Mouse (Mus musculus): Measurements from ENCODE around the gene Eef1akmt2. TPM values are rescaled to one million over a fixed set of nuclear protein-coding genes. Genes with fewer than 3 reads are reported as not detected.
A peak's percentile ranks its signal among the peaks of the same experiment; 100 is the strongest.

The Eef1akmt2 gene
- polyA plus RNA-seq, 1 experiment from 2014 or later = 91.7 TPM

GRCm38 (mm10) chr7:132882343-132882742 lies 29.9 kb upstream of the Eef1akmt2 start:
- WGBS = 82% methylated on average over 2 of the region's 2 CpGs
- ATAC-seq (replicated peaks; ENCODE audit: low FRiP score) (no peak), DNase-seq (ENCODE audit: low spot score) (no peak)
- H3K4me2 ChIP-seq (ENCODE audit: low read depth, low read length, severe bottlenecking) = no peak overlapping the region
- no peak overlapping the region for H3K9ac ChIP-seq (ENCODE audit: low read length)
- no peaks in the 10 kb centered on the region for H3K4me1 ChIP-seq (replicated peaks; ENCODE audit: control insufficient read depth, insufficient read depth, low read length)
- H3K4me3 ChIP-seq (ENCODE audit: low read depth, low read length) = no peak overlapping the region
- H3K27me3 ChIP-seq (ENCODE audit: control insufficient read depth, insufficient read depth, low read length) = no peaks in the 10 kb centered on the region
- H3K9me3 ChIP-seq (ENCODE audit: control insufficient read depth, low read length) = no peaks in the 10 kb centered on the region
- no peak overlapping the region for H3K27ac ChIP-seq (ENCODE audit: low read depth, low read length)
- peaks cover 13% of the 10 kb centered on the region; the same call in 1 of the 2 replicates for H3K36me3 ChIP-seq (ENCODE audit: control insufficient read depth, insufficient read depth, low read length)

- no peak overlapping the region for H3K9ac ChIP-seq (ENCODE audit: low read length)
Observed at GRCm38 (mm10) chr7:132880276-132880675, 27.8 kb upstream of the Eef1akmt2 start.

GRCm38 (mm10) chr7:132875391-132876086 lies 23.1 kb upstream of the Eef1akmt2 start:
- Histone ChIP-seq H3K27me3 (ENCODE audit: control insufficient read depth, insufficient read depth, low read length) (no peaks in the 10 kb centered on the region), H3K4me3 (ENCODE audit: low read depth, low read length) (no peak overlapping the region), H3K27ac (ENCODE audit: low read depth, low read length) (no peak overlapping the region), H3K36me3 (ENCODE audit: control insufficient read depth, insufficient read depth, low read length) (peaks cover 10% of the 10 kb centered on the region; the same call in 1 of the 2 replicates), H3K9me3 (ENCODE audit: control insufficient read depth, low read length) (no peaks in the 10 kb centered on the region), H3K4me2 (ENCODE audit: low read depth, low read length, severe bottlenecking) (no peak overlapping the region), H3K9ac (ENCODE audit: low read length) (no peak overlapping the region), H3K4me1 (replicated peaks; ENCODE audit: control insufficient read depth, insufficient read depth, low read length) (no peaks in the 10 kb centered on the region)
- no peak for DNase-seq (ENCODE audit: low spot score)
- no peak for ATAC-seq (replicated peaks; ENCODE audit: low FRiP score)
- WGBS = 80% methylated on average over 2 of the region's 2 CpGs

More at GRCm38 (mm10) chr7:132880276-132880675, 27.8 kb upstream of the Eef1akmt2 start:
- WGBS = 90% methylated on average over 1 of the region's 1 CpGs
- ATAC-seq (replicated peaks; ENCODE audit: low FRiP score) (no peak), DNase-seq (ENCODE audit: low spot score) (no peak)
- H3K36me3 ChIP-seq (ENCODE audit: control insufficient read depth, insufficient read depth, low read length) = peaks cover 18% of the 10 kb centered on the region; the same call in 1 of the 2 replicates
- no peak overlapping the region for H3K4me3 ChIP-seq (ENCODE audit: low read depth, low read length)
- no peak overlapping the region for H3K27ac ChIP-seq (ENCODE audit: low read depth, low read length)
- H3K27me3 ChIP-seq (ENCODE audit: control insufficient read depth, insufficient read depth, low read length) = no peaks in the 10 kb centered on the region
- H3K4me1 ChIP-seq (replicated peaks; ENCODE audit: control insufficient read depth, insufficient read depth, low read length) = no peaks in the 10 kb centered on the region
- H3K9me3 ChIP-seq (ENCODE audit: control insufficient read depth, low read length) = no peaks in the 10 kb centered on the region
- no peak overlapping the region for H3K4me2 ChIP-seq (ENCODE audit: low read depth, low read length, severe bottlenecking)

- H3K27me3 ChIP-seq (ENCODE audit: control insufficient read depth, insufficient read depth, low read length) = no peaks in the 10 kb centered on the region
- H3K4me2 ChIP-seq (ENCODE audit: low read depth, low read length, severe bottlenecking) = no peak overlapping the region
- no peaks in the 10 kb centered on the region for H3K9me3 ChIP-seq (ENCODE audit: control insufficient read depth, low read length)
- DNase-seq (ENCODE audit: low spot score) (no peak), ATAC-seq (replicated peaks; ENCODE audit: low FRiP score) (no peak)
- no peak overlapping the region for H3K4me3 ChIP-seq (ENCODE audit: low read depth, low read length)
- no peak overlapping the region for H3K27ac ChIP-seq (ENCODE audit: low read depth, low read length)
- no peak overlapping the region for H3K9ac ChIP-seq (ENCODE audit: low read length)
- H3K36me3 ChIP-seq (ENCODE audit: control insufficient read depth, insufficient read depth, low read length) = peaks cover 7% of the 10 kb centered on the region; the same call in 1 of the 2 replicates
- WGBS = 92% methylated on average over 2 of the region's 2 CpGs
- no peaks in the 10 kb centered on the region for H3K4me1 ChIP-seq (replicated peaks; ENCODE audit: control insufficient read depth, insufficient read depth, low read length)
Observed at GRCm38 (mm10) chr7:132873043-132873442, 20.6 kb upstream of the Eef1akmt2 start.

GRCm38 (mm10) chr7:132866316-132866715 lies 13.8 kb upstream of the Eef1akmt2 start:
- Histone ChIP-seq H3K9me3 (ENCODE audit: control insufficient read depth, low read length) (no peaks in the 10 kb centered on the region), H3K9ac (ENCODE audit: low read length) (no peak overlapping the region), H3K27ac (ENCODE audit: low read depth, low read length) (no peak overlapping the region), H3K4me3 (ENCODE audit: low read depth, low read length) (no peak overlapping the region), H3K4me1 (replicated peaks; ENCODE audit: control insufficient read depth, insufficient read depth, low read length) (no peaks in the 10 kb centered on the region), H3K27me3 (ENCODE audit: control insufficient read depth, insufficient read depth, low read length) (no peaks in the 10 kb centered on the region), H3K36me3 (ENCODE audit: control insufficient read depth, insufficient read depth, low read length) (no peaks in the 10 kb centered on the region), H3K4me2 (ENCODE audit: low read depth, low read length, severe bottlenecking) (no peak overlapping the region)
- DNase-seq (ENCODE audit: low spot score) (no peak), ATAC-seq (replicated peaks; ENCODE audit: low FRiP score) (no peak)
- WGBS = 95% methylated on average over 9 of the region's 9 CpGs

GRCm38 (mm10) chr7:132859042-132859958 lies 6.8 kb upstream of the Eef1akmt2 start, which contains the start of gene Abraxas2:
Abraxas2 (plus strand) TSS chr7:132859225.
- H3K27me3 ChIP-seq (ENCODE audit: control insufficient read depth, insufficient read depth, low read length) = no peaks in the 10 kb centered on the region
- peak within 1 kb of the TSS; percentile 78 for H3K4me2 ChIP-seq (ENCODE audit: low read depth, low read length, severe bottlenecking)
- under 1% methylated on average over 53 of the region's 53 CpGs for WGBS
- H3K4me3 ChIP-seq (ENCODE audit: low read depth, low read length) = peak within 1 kb of the TSS; percentile 98
- no peaks in the 10 kb centered on the region for H3K36me3 ChIP-seq (ENCODE audit: control insufficient read depth, insufficient read depth, low read length)
- peak within 1 kb of the TSS; percentile 87 for H3K9ac ChIP-seq (ENCODE audit: low read length)
- peak; percentile 92 for DNase-seq (ENCODE audit: low spot score)
- ATAC-seq (replicated peaks; ENCODE audit: low FRiP score) = peak; percentile 95
- peak within 1 kb of the TSS; percentile 27; the same call in 1 of the 2 replicates for H3K27ac ChIP-seq (ENCODE audit: low read depth, low read length)
- no peaks in the 10 kb centered on the region for H3K9me3 ChIP-seq (ENCODE audit: control insufficient read depth, low read length)
- peaks cover 3% of the 10 kb centered on the region; the same call in 1 of the 2 replicates for H3K4me1 ChIP-seq (replicated peaks; ENCODE audit: control insufficient read depth, insufficient read depth, low read length)

- Histone ChIP-seq H3K27ac (ENCODE audit: low read depth, low read length) (no peak overlapping the region), H3K9ac (ENCODE audit: low read length) (no peak overlapping the region), H3K4me2 (ENCODE audit: low read depth, low read length, severe bottlenecking) (no peak overlapping the region), H3K27me3 (ENCODE audit: control insufficient read depth, insufficient read depth, low read length) (no peaks in the 10 kb centered on the region), H3K4me1 (replicated peaks; ENCODE audit: control insufficient read depth, insufficient read depth, low read length) (peaks cover 3% of the 10 kb centered on the region; the same call in 1 of the 2 replicates), H3K36me3 (ENCODE audit: control insufficient read depth, insufficient read depth, low read length) (no peaks in the 10 kb centered on the region), H3K4me3 (ENCODE audit: low read depth, low read length) (no peak overlapping the region), H3K9me3 (ENCODE audit: control insufficient read depth, low read length) (no peaks in the 10 kb centered on the region)
- ATAC-seq (replicated peaks; ENCODE audit: low FRiP score) (no peak), DNase-seq (ENCODE audit: low spot score) (no peak)
- WGBS = 75% methylated on average over 5 of the region's 5 CpGs
Observed at GRCm38 (mm10) chr7:132858043-132858608, 5.7 kb upstream of the Eef1akmt2 start.

GRCm38 (mm10) chr7:132856083-132856482 lies 3.6 kb upstream of the Eef1akmt2 start:
- no peak for DNase-seq (ENCODE audit: low spot score)
- Histone ChIP-seq H3K4me2 (ENCODE audit: low read depth, low read length, severe bottlenecking) (no peak overlapping the region), H3K4me3 (ENCODE audit: low read depth, low read length) (no peak overlapping the region), H3K4me1 (replicated peaks; ENCODE audit: control insufficient read depth, insufficient read depth, low read length) (peaks cover 7% of the 10 kb centered on the region; the same call in 1 of the 2 replicates), H3K27me3 (ENCODE audit: control insufficient read depth, insufficient read depth, low read length) (no peaks in the 10 kb centered on the region), H3K36me3 (ENCODE audit: control insufficient read depth, insufficient read depth, low read length) (no peaks in the 10 kb centered on the region), H3K9me3 (ENCODE audit: control insufficient read depth, low read length) (no peaks in the 10 kb centered on the region), H3K27ac (ENCODE audit: low read depth, low read length) (no peak overlapping the region), H3K9ac (ENCODE audit: low read length) (no peak overlapping the region)
- no peak for ATAC-seq (replicated peaks; ENCODE audit: low FRiP score)
- WGBS = 71% methylated on average over 1 of the region's 1 CpGs

Measured in forebrain, embryonic 11.5 days (tissue).